Mouse (Mus musculus) thymus, adult 2 months (tissue): ENCODE measurements around the gene Mapk13. TPM values are rescaled to one million over a fixed set of nuclear protein-coding genes. Genes with fewer than 3 reads are reported as not detected.
"Not testable (repeated sequence)": the region's sequence is repeated elsewhere in the genome, so short reads cannot be mapped to it uniquely, and the experiment has no call there.

ENCODE experiments used
- DNase-seq: peaks from one replicate; pipeline ENCODE4 v3.0.0; 2021
- H3K27ac ChIP-seq: fragments of 200-500 bp; 2 replicates; pipeline ENCODE4 v1.5.1; 2012; ENCODE audit warnings: low read length, control low read depth; ENCODE audit not compliant: control insufficient read depth, insufficient read depth
- H3K27me3 ChIP-seq: fragments of 200-500 bp; 2 replicates; pipeline ENCODE4 v1.6.1; 2012; ENCODE audit warnings: mild to moderate bottlenecking, low read length, moderate library complexity, mixed read lengths; ENCODE audit not compliant: control insufficient read depth, insufficient read depth
- H3K36me3 ChIP-seq: fragments of 200-500 bp; 2 replicates; pipeline ENCODE4 v1.6.1; 2012; ENCODE audit warnings: mild to moderate bottlenecking, low read length, moderate library complexity; ENCODE audit not compliant: control insufficient read depth, insufficient read depth
- H3K4me1 ChIP-seq: fragments of 200-500 bp; replicated peaks from 2 replicates; pipeline ENCODE4 v1.6.1; 2012; ENCODE audit warnings: low read length; ENCODE audit not compliant: control insufficient read depth, insufficient read depth
- H3K4me3 ChIP-seq: fragments of 200-500 bp; 2 replicates; pipeline ENCODE4 v1.5.1; 2012; ENCODE audit warnings: mild to moderate bottlenecking, low read length, control low read depth, moderate library complexity; ENCODE audit not compliant: control insufficient read depth, insufficient read depth
- CTCF ChIP-seq: fragments of 200-500 bp; IDR thresholded peaks from 2 replicates; pipeline ENCODE4 v1.5.1; 2012; ENCODE audit warnings: mild to moderate bottlenecking, control low read depth, low read length, moderate library complexity, borderline replicate concordance; ENCODE audit not compliant: control insufficient read depth, poor library complexity, insufficient read depth; ENCODE audit errors: extremely low read depth
- POLR2A ChIP-seq: fragments of 200-500 bp; IDR thresholded peaks from 2 replicates; pipeline ENCODE4 v1.6.1; 2012; ENCODE audit warnings: mild to moderate bottlenecking, low read length, control low read depth, moderate library complexity; ENCODE audit not compliant: control insufficient read depth, poor library complexity, insufficient read depth; ENCODE audit errors: extremely low read depth
- WGBS: fragments of 180-500 bp; shearing (Covaris S2); methylation state at CpG from one replicate; pipeline ENCODE4 v1.1.7; 2018; 5-methylcytosine and 5-hydroxymethylcytosine counted together
- polyA plus RNA-seq: library from polyadenylated mRNA; depleted of rRNA; stranded (reverse); fragments of >200 nt; gene quantifications from 2 replicates; pipeline ENCODE4 v1.2.3, GENCODE M21; 2012; rRNA removed

Mapk13 gene
- polyA plus RNA-seq, result 5.9 and 8.2 TPM in 2 replicates

GRCm38 (mm10) chr17:28769121-28769874 is at the start of gene Mapk13:
Mapk13 (plus strand) TSS chr17:28769297.
- DNase-seq, result no peak
- peaks cover 11% of the 10 kb centered on the region for H3K4me1 ChIP-seq
- WGBS, result 3% methylated on average over 57 of the region's 58 CpGs
- no peak for TF ChIP-seq CTCF
- TF ChIP-seq POLR2A, result no peak
- H3K27ac ChIP-seq, result no peak within 1 kb of the TSS
- no peaks in the 10 kb centered on the region; the same call in 1 of the 2 replicates for H3K27me3 ChIP-seq
- peak within 1 kb of the TSS; percentile 12 for H3K4me3 ChIP-seq
- no peaks in the 10 kb centered on the region for H3K36me3 ChIP-seq

DNA sequence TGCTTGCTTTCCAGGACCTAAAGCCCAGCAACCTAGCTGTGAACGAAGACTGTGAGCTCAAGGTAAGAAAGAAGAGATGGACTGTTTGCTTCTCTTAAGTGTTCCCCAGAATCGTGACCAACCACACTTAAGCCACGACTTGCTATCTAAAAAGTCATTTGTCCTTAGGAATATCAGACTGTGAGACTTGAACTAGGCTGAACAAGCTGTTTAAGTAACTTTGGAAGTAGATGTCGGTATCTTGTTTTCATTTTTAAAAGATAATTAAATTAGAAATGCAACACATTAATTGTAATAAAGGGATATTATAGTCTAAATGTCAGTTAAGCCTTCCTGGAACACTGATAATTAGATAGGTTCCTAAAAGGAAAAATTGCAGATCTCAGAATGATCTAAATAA is 43.3 kb upstream of the Mapk13 start, which contains the start of gene AC170998.1:
TSS of gene AC170998.1 (plus strand) at position 301 of the 400 bp plus-strand sequence.
- H3K4me3 ChIP-seq, result no peak within 1 kb of the TSS
- H3K36me3 ChIP-seq, result peaks cover 55% of the 10 kb centered on the region
- TF ChIP-seq CTCF, result no peak
- TF ChIP-seq POLR2A, result no peak
- 98% methylated on average over 4 of the region's 4 CpGs for WGBS
- no peaks in the 10 kb centered on the region for H3K27me3 ChIP-seq
- H3K4me1 ChIP-seq, result no peaks in the 10 kb centered on the region
- H3K27ac ChIP-seq, result no peak within 1 kb of the TSS
- DNase-seq, result no peak

DNA sequence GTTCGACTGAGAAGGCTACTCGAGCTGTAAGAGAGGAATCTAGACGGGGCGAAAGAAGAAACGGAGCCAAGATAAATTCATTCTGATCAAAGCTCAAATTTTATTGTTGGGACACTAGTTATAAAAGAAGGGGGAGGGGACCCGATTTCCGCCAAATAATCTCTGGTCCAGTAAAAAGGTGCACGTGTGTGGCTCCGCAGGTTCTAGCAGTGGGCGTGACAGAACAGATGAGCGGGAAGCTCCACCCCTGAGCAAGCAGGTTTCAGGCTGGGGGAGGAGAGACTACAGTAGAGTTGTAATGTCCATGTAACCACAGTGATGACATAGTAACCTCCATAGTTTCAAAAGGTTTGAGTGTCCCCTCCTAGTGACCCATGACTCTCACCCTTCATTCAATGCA is 41.6 kb upstream of the Mapk13 start:
- 96% methylated on average over 11 of the region's 11 CpGs for WGBS
- not testable (repeated sequence) for H3K4me1 ChIP-seq, H3K27ac ChIP-seq, DNase-seq, H3K27me3 ChIP-seq, H3K4me3 ChIP-seq
- peaks cover 62% of the 10 kb centered on the region for H3K36me3 ChIP-seq

DNA sequence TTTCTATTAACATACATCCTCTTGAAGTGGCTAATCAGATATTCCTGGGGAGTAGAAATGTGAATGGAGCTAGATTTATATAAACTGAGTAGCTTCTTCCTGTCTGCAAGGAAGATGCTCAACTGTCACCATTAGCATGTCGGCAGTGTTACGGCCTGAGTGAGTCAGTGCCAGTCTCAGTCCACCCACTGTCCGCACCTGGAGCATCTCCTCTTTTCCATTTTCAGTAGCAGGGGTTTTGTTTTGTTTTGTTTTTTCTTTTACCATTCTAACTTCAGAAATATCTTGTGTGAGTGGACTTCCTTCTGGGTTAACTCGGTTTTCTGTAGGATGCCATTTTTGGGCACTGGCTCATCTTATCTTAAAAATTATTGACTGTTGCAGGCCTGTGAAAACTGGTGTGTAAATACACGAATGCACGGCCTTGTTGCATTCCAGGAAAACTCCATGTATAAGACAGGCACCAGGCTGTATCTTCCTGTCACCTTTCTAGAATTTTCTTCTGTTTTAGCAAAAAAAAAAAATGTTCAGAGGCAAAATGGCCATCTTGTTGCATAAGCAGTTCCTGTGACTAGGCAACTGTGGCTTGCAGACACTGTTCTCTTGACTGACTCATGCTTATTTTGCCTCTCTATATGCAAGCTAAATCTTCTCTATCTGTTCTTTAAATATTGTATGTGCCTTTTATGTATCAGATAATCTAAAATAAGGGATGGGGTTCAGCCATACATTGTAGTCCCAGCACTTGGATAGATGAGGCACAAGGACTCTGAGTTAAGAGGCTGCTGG is 33.6 kb upstream of the Mapk13 start:
- WGBS, result 77% methylated on average over 6 of the region's 6 CpGs
- H3K4me1 ChIP-seq, result peaks cover 16% of the 10 kb centered on the region
- DNase-seq, result no peak

GRCm38 (mm10) chr17:28736486-28736885 is 32.6 kb upstream of the Mapk13 start:
- 26% methylated on average over 4 of the region's 4 CpGs for WGBS
- H3K4me3 ChIP-seq, result no peak overlapping the region
- peak; percentile 4 for DNase-seq
- H3K36me3 ChIP-seq, result peaks cover 29% of the 10 kb centered on the region
- peak overlapping the region; percentile 31; the same call in 1 of the 2 replicates for H3K27ac ChIP-seq
- H3K4me1 ChIP-seq, result peaks cover 16% of the 10 kb centered on the region
- no peaks in the 10 kb centered on the region for H3K27me3 ChIP-seq
- TF ChIP-seq CTCF (no peak), POLR2A (no peak)

More for the DNA sequence above, 33.6 kb upstream of the Mapk13 start:
- Histone ChIP-seq H3K27ac (no peak overlapping the region), H3K36me3 (peaks cover 34% of the 10 kb centered on the region), H3K27me3 (no peaks in the 10 kb centered on the region), H3K4me3 (no peak overlapping the region)
- TF ChIP-seq POLR2A, result no peak
- no peak for TF ChIP-seq CTCF

- Histone ChIP-seq H3K27me3 (no peaks in the 10 kb centered on the region), H3K27ac (no peak overlapping the region), H3K4me1 (peaks cover 16% of the 10 kb centered on the region), H3K4me3 (no peak overlapping the region), H3K36me3 (peaks cover 28% of the 10 kb centered on the region)
- 63% methylated on average over 4 of the region's 4 CpGs for WGBS
- TF ChIP-seq POLR2A (no peak), CTCF (no peak)
- DNase-seq, result no peak
These were observed 31.1 kb upstream of the Mapk13 start for GRCm38 (mm10) chr17:28737973-28738372.
